In the genomic region with DNA sequence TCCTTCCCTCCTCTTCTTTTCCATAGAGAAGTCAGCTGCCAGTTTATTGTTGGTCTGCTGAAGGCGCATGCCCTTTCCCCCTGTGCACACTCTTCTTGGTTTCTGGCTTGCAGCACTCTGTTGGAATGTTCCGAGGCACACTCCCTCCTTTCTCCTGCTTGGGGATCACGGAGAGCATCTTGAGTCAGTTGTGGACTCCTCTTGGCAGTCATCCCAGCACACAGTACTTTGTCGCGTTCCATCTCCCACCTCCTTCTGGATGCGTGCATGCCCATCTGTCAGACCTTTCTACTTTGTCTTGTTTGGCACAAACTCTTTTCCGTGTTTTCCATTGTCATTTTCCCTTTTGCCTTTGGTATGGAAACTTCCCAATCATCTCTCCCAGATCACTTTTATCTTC, we compare ENCODE assay signal across 18 mouse cellular contexts. TPM values are rescaled to one million over a fixed set of nuclear protein-coding genes. Genes with fewer than 3 reads are reported as not detected.
DNase-seq lines count a peak whose midpoint lies in the region; ATAC-seq and TF ChIP-seq lines count a peak whose summit lies in the region.
"Had no signal": no experiment of that assay in that cellular context is flagged by ENCODE, and none has a peak within 500 bp of the region (broad histone marks: within the 10 kb centered on the region; RNA-seq: fewer than 3 reads in every experiment).

No protein-coding gene starts in this region.

- intact Hi-C loops in left cerebral cortex, postnatal 25 days (cut with DNase I) = no loop called here

- no peak for TF ChIP-seq CTCF in stomach, postnatal 0 days (IDR thresholded peaks at IDR 0.05; ENCODE audit: low read depth)

- no peak for TF ChIP-seq EP300 in stomach, postnatal 0 days (optimal IDR thresholded peaks at IDR 0.05)

- peak; percentile 8 for DNase-seq in embryonic facial prominence, embryonic 14.5 days (ENCODE audit: low spot score)
- no peak for DNase-seq in embryonic facial prominence, embryonic 10.5 days (ENCODE audit: low spot score)
- DNase-seq in right cerebral cortex, adult 18-20 months = peak; percentile 47
- DNase-seq in right cerebral cortex, postnatal 4 days = no peak
- DNase-seq in left cerebral cortex, postnatal 25 days (ENCODE audit: low spot score in 2 of 2) = peak; percentile 34 to 65
- DNase-seq in stomach, postnatal 0 days (ENCODE audit: low spot score) = no peak
- no peak for DNase-seq in B cell, adult 2 months
- DNase-seq: gastrocnemius, adult 2 months; kidney, adult 8-10 months; kidney, postnatal 4 days had no signal

- H3K36me3 ChIP-seq in embryonic facial prominence, embryonic 14.5 days (ENCODE audit: control insufficient read depth, insufficient read depth, low read length) = no peaks in the 10 kb centered on the region
- no peaks in the 10 kb centered on the region for H3K36me3 ChIP-seq in embryonic facial prominence, embryonic 10.5 days (replicated peaks)
- no peaks in the 10 kb centered on the region for H3K36me3 ChIP-seq in stomach, postnatal 0 days (ENCODE audit: control insufficient read depth, insufficient read depth, low read length)
- H3K36me3 ChIP-seq: forebrain, embryonic 15.5 days; limb, embryonic 12.5 days; neural tube, embryonic 13.5 days had no signal

- H3K9me3 ChIP-seq in embryonic facial prominence, embryonic 14.5 days (ENCODE audit: control insufficient read depth, low read length) = no peaks in the 10 kb centered on the region
- H3K9me3 ChIP-seq in embryonic facial prominence, embryonic 10.5 days = no peaks in the 10 kb centered on the region
- H3K9me3 ChIP-seq in stomach, postnatal 0 days (ENCODE audit: control insufficient read depth, low read length) = no peaks in the 10 kb centered on the region
- H3K9me3 ChIP-seq: forebrain, embryonic 15.5 days; limb, embryonic 12.5 days; megakaryocyte, embryonic 14.5 days; neural tube, embryonic 13.5 days had no signal

- no peak overlapping the region for H3K27ac ChIP-seq in embryonic facial prominence, embryonic 14.5 days (replicated peaks; ENCODE audit: low read depth, low read length)
- no peak overlapping the region for H3K27ac ChIP-seq in embryonic facial prominence, embryonic 10.5 days (replicated peaks)
- H3K27ac ChIP-seq in stomach, postnatal 0 days (replicated peaks) = no peak overlapping the region
- H3K27ac ChIP-seq: forebrain, embryonic 15.5 days; gastrocnemius, adult 2 months; limb, embryonic 12.5 days; liver, embryonic 14.5 days; neural tube, embryonic 13.5 days had no signal

- WGBS in embryonic facial prominence, embryonic 14.5 days = 67% methylated on average over 7 of the region's 7 CpGs
- 91% methylated on average over 7 of the region's 7 CpGs for WGBS in embryonic facial prominence, embryonic 10.5 days
- 67% methylated on average over 7 of the region's 7 CpGs for WGBS in stomach, postnatal 0 days

- no peak for ATAC-seq in embryonic facial prominence, embryonic 14.5 days (ENCODE audit: low read depth)
- no peak for ATAC-seq in stomach, postnatal 0 days (ENCODE audit: low FRiP score, low TSS enrichment)
- no peak for ATAC-seq in CD4-positive, CD25-positive, alpha-beta regulatory T cell, adult 4 months
- ATAC-seq: forebrain, embryonic 15.5 days; hindbrain, embryonic 16.5 days; lung, postnatal 0 days had no signal

- H3K4me1 ChIP-seq in embryonic facial prominence, embryonic 14.5 days (ENCODE audit: control insufficient read depth, insufficient read depth, low read length) = no peaks in the 10 kb centered on the region
- H3K4me1 ChIP-seq in embryonic facial prominence, embryonic 10.5 days = no peaks in the 10 kb centered on the region
- no peaks in the 10 kb centered on the region for H3K4me1 ChIP-seq in stomach, postnatal 0 days (replicated peaks; ENCODE audit: control insufficient read depth, insufficient read depth)
- H3K4me1 ChIP-seq: forebrain, embryonic 15.5 days; limb, embryonic 12.5 days; megakaryocyte, embryonic 14.5 days had no signal

- H3K27me3 ChIP-seq in embryonic facial prominence, embryonic 14.5 days (replicated peaks; ENCODE audit: control insufficient read depth, insufficient read depth, low read length) = no peaks in the 10 kb centered on the region
- no peaks in the 10 kb centered on the region for H3K27me3 ChIP-seq in embryonic facial prominence, embryonic 10.5 days (replicated peaks; ENCODE audit: low read depth, poor library complexity, severe bottlenecking)
- H3K27me3 ChIP-seq in stomach, postnatal 0 days (ENCODE audit: control insufficient read depth, insufficient read depth, low read length) = no peaks in the 10 kb centered on the region
- H3K27me3 ChIP-seq: forebrain, embryonic 15.5 days; limb, embryonic 12.5 days; neural tube, embryonic 13.5 days had no signal

- H3K4me2 ChIP-seq in embryonic facial prominence, embryonic 14.5 days (ENCODE audit: low read depth, low read length) = no peak overlapping the region
- no peak overlapping the region for H3K4me2 ChIP-seq in stomach, postnatal 0 days (replicated peaks; ENCODE audit: low read depth)
- H3K4me2 ChIP-seq: forebrain, embryonic 15.5 days; limb, embryonic 12.5 days; neural tube, embryonic 13.5 days had no signal

- H3K4me3 ChIP-seq in embryonic facial prominence, embryonic 14.5 days (ENCODE audit: low read depth, low read length) = no peak overlapping the region
- no peak overlapping the region for H3K4me3 ChIP-seq in embryonic facial prominence, embryonic 10.5 days
- no peak overlapping the region for H3K4me3 ChIP-seq in stomach, postnatal 0 days (ENCODE audit: low read depth, low read length)
- H3K4me3 ChIP-seq: forebrain, embryonic 15.5 days; gastrocnemius, adult 2 months; limb, embryonic 12.5 days; megakaryocyte, embryonic 14.5 days; neural tube, embryonic 13.5 days had no signal

- no peak overlapping the region for H3K9ac ChIP-seq in embryonic facial prominence, embryonic 14.5 days (ENCODE audit: low read depth, low read length)
- H3K9ac ChIP-seq in stomach, postnatal 0 days (ENCODE audit: low read length) = no peak overlapping the region
- H3K9ac ChIP-seq: forebrain, embryonic 15.5 days; limb, embryonic 12.5 days; liver, embryonic 14.5 days; neural tube, embryonic 13.5 days had no signal

RNA-seq across cellular contexts. Expression of gene Rnf182, which starts 22.2 kb away (rescaled TPM):
- 7.8 and 8.2 TPM in 2 replicates for polyA plus RNA-seq in embryonic facial prominence, embryonic 14.5 days (2014; fragmentation: Nextera tagmentation; extraction: Ambion mirVana)
- polyA plus RNA-seq in embryonic facial prominence, embryonic 10.5 days (2016; fragmentation: Nextera tagmentation; extraction: Ambion mirVana) = 5.3 and 7.1 TPM in 2 replicates
- total RNA-seq in left cerebral cortex, postnatal 25 days (2021) = 1 to 10 TPM; 6.9 to 7.1 TPM
- polyA plus RNA-seq in stomach, postnatal 0 days (2015; fragmentation: Nextera tagmentation; extraction: Ambion mirVana) = 0.33 and 0.38 TPM in 2 replicates
- not detected for polyA plus RNA-seq in CD4-positive, CD25-positive, alpha-beta regulatory T cell, adult 4 months (2017; shearing (Covaris generic))

Comparison
In these comparisons a context has a peak if more than half of its experiments do, and no peak if none do; other contexts are left out.
1. DNase-seq: peak in embryonic facial prominence, embryonic 14.5 days (single experiment), right cerebral cortex, adult 18-20 months (single experiment) and left cerebral cortex, postnatal 25 days (2 of 2); none in embryonic facial prominence, embryonic 10.5 days (single experiment), right cerebral cortex, postnatal 4 days (single experiment), stomach, postnatal 0 days (single experiment) and B cell, adult 2 months (0 of 2).